ENCODE assay signal across 27 mouse cellular contexts in genomic region chr10:39961906-39962305, GRCm38 (mm10). TPM values are rescaled to one million over a fixed set of nuclear protein-coding genes. Genes with fewer than 3 reads are reported as not detected.
DNase-seq lines count a peak whose midpoint lies in the region; ATAC-seq and TF ChIP-seq lines count a peak whose summit lies in the region.
"Had no signal": no experiment of that assay in that cellular context is flagged by ENCODE, and none has a peak within 500 bp of the region (broad histone marks: within the 10 kb centered on the region; RNA-seq: fewer than 3 reads in every experiment).

No protein-coding gene starts in this region.

- TF ChIP-seq CTCF in G1E (IDR thresholded peaks at IDR 0.05; ENCODE audit: low read depth, low read length), result no peak

- ATAC-seq in G1E (ENCODE audit: extremely low read depth, insufficient number of reproducible peaks, low FRiP score, poor library complexity, severe bottlenecking), result no peak
- ATAC-seq in cerebellum, adult (ENCODE audit: insufficient number of reproducible peaks, low FRiP score, low TSS enrichment), result no peak
- ATAC-seq: CD4-positive, CD25-positive, alpha-beta regulatory T cell, adult 4 months; forebrain, embryonic 13.5 days; forebrain, embryonic 15.5 days; forebrain, postnatal 0 days had no signal

- peaks cover 9% of the 10 kb centered on the region for H3K27me3 ChIP-seq in G1E (ENCODE audit: insufficient read depth, low read length)
- peaks cover 16% of the 10 kb centered on the region; the same call in 1 of the 2 replicates for H3K27me3 ChIP-seq in embryonic facial prominence, embryonic 10.5 days (replicated peaks; ENCODE audit: low read depth, poor library complexity, severe bottlenecking)
- H3K27me3 ChIP-seq: CH12.LX; forebrain, embryonic 13.5 days; forebrain, embryonic 15.5 days had no signal

- no peak overlapping the region for H3K4me3 ChIP-seq in G1E (ENCODE audit: low read depth, low read length)
- H3K4me3 ChIP-seq in embryonic facial prominence, embryonic 10.5 days, result no peak overlapping the region
- H3K4me3 ChIP-seq: embryonic facial prominence, embryonic 12.5 days; forebrain, embryonic 13.5 days; forebrain, embryonic 15.5 days had no signal

- no peaks in the 10 kb centered on the region for H3K36me3 ChIP-seq in G1E (replicated peaks)
- no peaks in the 10 kb centered on the region for H3K36me3 ChIP-seq in embryonic facial prominence, embryonic 10.5 days (replicated peaks)
- H3K36me3 ChIP-seq: embryonic facial prominence, embryonic 12.5 days; forebrain, embryonic 15.5 days had no signal

- DNase-seq in 416B (ENCODE audit: low read depth), result peak; percentile 39
- peak; percentile 27 for DNase-seq in G1E (ENCODE audit: low spot score)
- DNase-seq in MEL-GATA-1-ER (ENCODE audit: extremely low read depth, low read depth), result peak; percentile 81
- peak; percentile 3 for DNase-seq in embryonic facial prominence, embryonic 10.5 days (ENCODE audit: low spot score)
- DNase-seq in kidney, postnatal 10 days, result no peak
- no peak for DNase-seq in layer of hippocampus, postnatal 14 days (ENCODE audit: low spot score in 2 of 2)
- no peak for DNase-seq in lung, postnatal 4 days
- DNase-seq: adrenal gland, adult 2 months; adrenal gland, postnatal 10 days; adrenal gland, postnatal 25 days; B cell, adult 2 months; cerebellum, adult 11-12 months; cerebellum, adult 2 months; cerebellum, adult 9-10 months; cerebellum, postnatal 10 days; cerebellum, postnatal 25 days; embryo, embryonic 11 days; forebrain, postnatal 0 days had no signal

- 57% methylated on average over 1 of the region's 1 CpGs for WGBS in embryonic facial prominence, embryonic 10.5 days

- no peak overlapping the region for H3K27ac ChIP-seq in embryonic facial prominence, embryonic 10.5 days (replicated peaks)
- H3K27ac ChIP-seq: embryonic facial prominence, embryonic 12.5 days; forebrain, embryonic 13.5 days; forebrain, embryonic 15.5 days had no signal

- peaks cover 21% of the 10 kb centered on the region for H3K4me1 ChIP-seq in G1E (ENCODE audit: insufficient read depth, low read depth, low read length)
- H3K4me1 ChIP-seq in embryonic facial prominence, embryonic 10.5 days, result peaks cover 12% of the 10 kb centered on the region

- no peaks in the 10 kb centered on the region for H3K9me3 ChIP-seq in G1E (replicated peaks)
- H3K9me3 ChIP-seq in embryonic facial prominence, embryonic 10.5 days, result no peaks in the 10 kb centered on the region
- H3K9me3 ChIP-seq: embryonic facial prominence, embryonic 12.5 days; forebrain, embryonic 13.5 days; forebrain, embryonic 15.5 days had no signal

RNA-seq across cellular contexts. Expression of gene Mfsd4b3, which starts 2.0 kb away (rescaled TPM):
- total RNA-seq in G1E (2014; fragmentation: Nextera tagmentation) (not detected in 2 replicates), G1E (2017) (0.12 and 0.16 TPM in 2 replicates)
- not detected in 2 replicates for polyA plus RNA-seq in G1E (2012)
- polyA plus RNA-seq in embryonic facial prominence, embryonic 10.5 days (2016; fragmentation: Nextera tagmentation; extraction: Ambion mirVana), result not detected in 2 replicates
- total RNA-seq in layer of hippocampus, postnatal 14 days (2021), result under 1 TPM in 1 of 2 experiments, not detected in 1; 0.39 TPM
- total RNA-seq: CH12.LX; forebrain, postnatal 0 days had no signal
- polyA plus RNA-seq: CD4-positive, CD25-positive, alpha-beta regulatory T cell, adult 4 months; forebrain, embryonic 13.5 days; forebrain, postnatal 0 days had no signal

RNA-seq across cellular contexts. Expression of gene Mfsd4b5, which starts 24.5 kb away (rescaled TPM):
- total RNA-seq in G1E (2014; fragmentation: Nextera tagmentation), result not detected in 2 replicates
- 0.12 and 0.22 TPM in 2 replicates for total RNA-seq in G1E (2017)
- polyA plus RNA-seq in G1E (2012), result not detected in 2 replicates
- not detected in 2 replicates for polyA plus RNA-seq in embryonic facial prominence, embryonic 10.5 days (2016; fragmentation: Nextera tagmentation; extraction: Ambion mirVana)
- under 1 TPM; 0.25 to 0.45 TPM for total RNA-seq in layer of hippocampus, postnatal 14 days (2021)
- total RNA-seq: CH12.LX; forebrain, postnatal 0 days had no signal
- polyA plus RNA-seq: forebrain, embryonic 11.5 days; forebrain, embryonic 13.5 days; forebrain, embryonic 15.5 days; forebrain, postnatal 0 days had no signal

RNA-seq across cellular contexts. Expression of gene Mfsd4b2, which starts 35.2 kb away (rescaled TPM):
- not detected in 2 replicates for total RNA-seq in G1E (2014; fragmentation: Nextera tagmentation)
- total RNA-seq in G1E (2017), result 0.05 and 0.06 TPM in 2 replicates
- polyA plus RNA-seq in G1E (2012), result not detected in 2 replicates
- not detected in 2 replicates for polyA plus RNA-seq in embryonic facial prominence, embryonic 10.5 days (2016; fragmentation: Nextera tagmentation; extraction: Ambion mirVana)
- under 1 TPM; 0.18 to 0.21 TPM for total RNA-seq in layer of hippocampus, postnatal 14 days (2021)
- total RNA-seq: CH12.LX; forebrain, postnatal 0 days had no signal
- polyA plus RNA-seq: brain, embryonic 14.5 days; CD4-positive, CD25-positive, alpha-beta regulatory T cell, adult 4 months; cerebellum, adult 2 months; embryonic facial prominence, embryonic 14.5 days; forebrain, embryonic 11.5 days; forebrain, embryonic 13.5 days; forebrain, embryonic 15.5 days; forebrain, postnatal 0 days had no signal

Comparison
In these comparisons a context has a peak if more than half of its experiments do, and no peak if none do; other contexts are left out.
1. DNase-seq: peak in 416B (single experiment), G1E (single experiment), MEL-GATA-1-ER (single experiment) and embryonic facial prominence, embryonic 10.5 days (single experiment); none in kidney, postnatal 10 days (single experiment), layer of hippocampus, postnatal 14 days (0 of 2) and lung, postnatal 4 days (0 of 2).